8 mouse cellular contexts compared by ENCODE assay signal in genomic region chr11:3516859-3517845, GRCm38 (mm10). TPM values are rescaled to one million over a fixed set of nuclear protein-coding genes. Genes with fewer than 3 reads are reported as not detected.
DNase-seq lines count a peak whose midpoint lies in the region; ATAC-seq lines count a peak whose summit lies in the region.

No protein-coding gene starts in this region.

- H3K36me3 ChIP-seq in heart, embryonic 15.5 days = peaks cover 20% of the 10 kb centered on the region
- H3K36me3 ChIP-seq in midbrain, embryonic 13.5 days = peaks cover 3% of the 10 kb centered on the region; the same call in 1 of the 2 replicates

- 2% methylated on average over 50 of the region's 50 CpGs for WGBS in heart, embryonic 15.5 days
- WGBS in midbrain, embryonic 13.5 days = 2% methylated on average over 50 of the region's 50 CpGs

- H3K9ac ChIP-seq in heart, embryonic 15.5 days = peak overlapping the region; percentile 11
- peak overlapping the region; percentile 63 for H3K9ac ChIP-seq in midbrain, embryonic 13.5 days (replicated peaks)

- H3K9me3 ChIP-seq in heart, embryonic 15.5 days (replicated peaks) = no peaks in the 10 kb centered on the region
- no peaks in the 10 kb centered on the region for H3K9me3 ChIP-seq in midbrain, embryonic 13.5 days

- H3K27me3 ChIP-seq in heart, embryonic 15.5 days = no peaks in the 10 kb centered on the region
- peaks cover 39% of the 10 kb centered on the region for H3K27me3 ChIP-seq in midbrain, embryonic 13.5 days

- peak; percentile 34 to 50 for DNase-seq in left cerebral cortex, adult 18-20 months (ENCODE audit: low spot score in 2 of 2)
- DNase-seq in left cerebral cortex, adult 8-10 months (ENCODE audit: low spot score in 2 of 2) = no peak
- DNase-seq in cerebellum, postnatal 14 days = peak; percentile 60 to 61
- peak; percentile 79 for DNase-seq in kidney, postnatal 10 days
- DNase-seq in layer of hippocampus, adult 9-11 months = no peak
- no peak for DNase-seq in spleen, postnatal 36 days (ENCODE audit: low spot score in 2 of 2)

- no peak overlapping the region for H3K27ac ChIP-seq in heart, embryonic 15.5 days
- H3K27ac ChIP-seq in midbrain, embryonic 13.5 days = no peak overlapping the region

- H3K4me1 ChIP-seq in heart, embryonic 15.5 days (replicated peaks) = peaks cover 46% of the 10 kb centered on the region
- H3K4me1 ChIP-seq in midbrain, embryonic 13.5 days (replicated peaks) = peaks cover 33% of the 10 kb centered on the region

- 0 out of 2 replicates have a peak, but pooled peaks have one; percentile 11 for ATAC-seq in heart, embryonic 15.5 days (replicated peaks; ENCODE audit: insufficient number of reproducible peaks, insufficient read depth, low FRiP score, low read depth)
- ATAC-seq in midbrain, embryonic 13.5 days = peak; percentile 41

- peak overlapping the region; percentile 74 for H3K4me2 ChIP-seq in heart, embryonic 15.5 days
- peak overlapping the region; percentile 80 for H3K4me2 ChIP-seq in midbrain, embryonic 13.5 days (replicated peaks)

- peak overlapping the region; percentile 40 for H3K4me3 ChIP-seq in heart, embryonic 15.5 days
- peak overlapping the region; percentile 44 for H3K4me3 ChIP-seq in midbrain, embryonic 13.5 days (replicated peaks)

RNA-seq across cellular contexts. Expression of gene Selenom, which starts 2.7 kb away (rescaled TPM):
- total RNA-seq in left cerebral cortex, adult 18-20 months (2021) = 100 to 1,000 TPM; 137 to 148 TPM
- total RNA-seq in left cerebral cortex, adult 8-10 months (2022) = 100 to 1,000 TPM; 149 to 172 (median 160) TPM
- 132 and 138 TPM in 2 replicates for polyA plus RNA-seq in heart, embryonic 15.5 days (2015; fragmentation: Nextera tagmentation; extraction: Ambion mirVana)
- 30.3 and 32.0 TPM in 2 replicates for polyA plus RNA-seq in midbrain, embryonic 13.5 days (2015; fragmentation: Nextera tagmentation; extraction: Ambion mirVana)

RNA-seq across cellular contexts. Expression of gene Inpp5j, which starts 12.5 kb away (rescaled TPM):
- 10 to 100 TPM; 51.9 to 53.4 TPM for total RNA-seq in left cerebral cortex, adult 18-20 months (2021)
- total RNA-seq in left cerebral cortex, adult 8-10 months (2022) = 10 to 100 TPM; 49.4 to 55.6 (median 53.8) TPM
- polyA plus RNA-seq in heart, embryonic 15.5 days (2015; fragmentation: Nextera tagmentation; extraction: Ambion mirVana) = 9.4 and 11.4 TPM in 2 replicates
- polyA plus RNA-seq in midbrain, embryonic 13.5 days (2015; fragmentation: Nextera tagmentation; extraction: Ambion mirVana) = 1.4 and 1.7 TPM in 2 replicates

RNA-seq across cellular contexts. Expression of gene Smtn, which starts 23.3 kb away (rescaled TPM):
- 1 to 10 TPM; 6.0 to 6.5 TPM for total RNA-seq in left cerebral cortex, adult 18-20 months (2021)
- 10 to 100 TPM in 1 of 4 experiments, 1 to 10 TPM in 3; 5.2 to 11.0 (median 7.2) TPM for total RNA-seq in left cerebral cortex, adult 8-10 months (2022)
- polyA plus RNA-seq in heart, embryonic 15.5 days (2015; fragmentation: Nextera tagmentation; extraction: Ambion mirVana) = 79.2 and 101 TPM in 2 replicates
- 15.5 and 18.2 TPM in 2 replicates for polyA plus RNA-seq in midbrain, embryonic 13.5 days (2015; fragmentation: Nextera tagmentation; extraction: Ambion mirVana)

RNA-seq across cellular contexts. Expression of gene Pla2g3, which starts 29.1 kb away (rescaled TPM):
- total RNA-seq in left cerebral cortex, adult 18-20 months (2021) = 1 to 10 TPM; 2.7 to 3.4 TPM
- total RNA-seq in left cerebral cortex, adult 8-10 months (2022) = 1 to 10 TPM; 2.3 to 3.5 (median 2.7) TPM
- polyA plus RNA-seq in heart, embryonic 15.5 days (2015; fragmentation: Nextera tagmentation; extraction: Ambion mirVana) = 0.10 and 0.28 TPM in 2 replicates
- 0.52 and 0.67 TPM in 2 replicates for polyA plus RNA-seq in midbrain, embryonic 13.5 days (2015; fragmentation: Nextera tagmentation; extraction: Ambion mirVana)

Comparison
In these comparisons a context has a peak if more than half of its experiments do, and no peak if none do; other contexts are left out.
1. DNase-seq: peak in left cerebral cortex, adult 18-20 months (2 of 2), cerebellum, postnatal 14 days (2 of 2) and kidney, postnatal 10 days (single experiment); none in left cerebral cortex, adult 8-10 months (0 of 2), layer of hippocampus, adult 9-11 months (single experiment) and spleen, postnatal 36 days (0 of 2).